ENCODE assay signal across 11 mouse cellular contexts in genomic region chr5:104183743-104184142, GRCm38 (mm10).
"Had no signal": no experiment of that assay in that cellular context is flagged by ENCODE, and none has a peak within 500 bp of the region (broad histone marks: within the 10 kb centered on the region; RNA-seq: fewer than 3 reads in every experiment).

No protein-coding gene starts in this region.

- DNase-seq: retina, postnatal 1 day; right cerebral cortex, postnatal 14 days; right cerebral cortex, postnatal 25 days; right cerebral cortex, postnatal 4 days; spleen, adult 18-20 months; thymus, adult 18-20 months; thymus, adult 2 months; thymus, postnatal 14 days; thymus, postnatal 25 days; thymus, postnatal 36 days; thymus, postnatal 4 days had no signal
